Mouse (Mus musculus) Patski (cell line): ENCODE measurements at regions not wholly inside any gene's neighbourhood (a gene's known extent, or its start where the extent isn't known, plus 50 kb on each side); places are given as distances from the start of the nearest gene placed in this dataset.
A peak's percentile ranks its signal among the peaks of the same experiment; 100 is the strongest.

Source experiments
- ATAC-seq: fragments of 100-300 bp; one replicate; pipeline ENCODE4 v1.8.0; 2021
- CTCF ChIA-PET: fragments of 350-600 bp; sonication (Branson Sonifier 250); formaldehyde crosslinking; loops from one replicate; lab custom pipeline; 2022; ENCODE audit warnings: inconsistent platforms; lab: Charles Lee
- POLR2A ChIA-PET: fragments of 350-600 bp; sonication (Branson Sonifier 250); formaldehyde crosslinking; loops from one replicate; lab custom pipeline; 2022; ENCODE audit warnings: antibody characterized with exemption, inconsistent platforms; lab: Charles Lee
- DNase-seq: peaks from one replicate; pipeline ENCODE4 v3.0.0-alpha.2; 2011; ENCODE audit warnings: low read depth, low spot score
- H3K27me3 ChIP-seq: fragments of 371-371 bp; one replicate; pipeline ENCODE4 v1.5.1; 2021
- CTCF ChIP-seq: fragments of 100-300 bp; IDR thresholded peaks from one replicate; pipeline ENCODE4 v1.5.1; 2021
- in situ Hi-C: fragments of 300-500 bp; cut with MboI; formaldehyde crosslinking; loops from 3 replicates; pipeline ENCODE4 v1.11.1; 2018; ENCODE audit warnings: low pct_unique_long_range_greater_than_20kb, mixed read lengths

DNA sequence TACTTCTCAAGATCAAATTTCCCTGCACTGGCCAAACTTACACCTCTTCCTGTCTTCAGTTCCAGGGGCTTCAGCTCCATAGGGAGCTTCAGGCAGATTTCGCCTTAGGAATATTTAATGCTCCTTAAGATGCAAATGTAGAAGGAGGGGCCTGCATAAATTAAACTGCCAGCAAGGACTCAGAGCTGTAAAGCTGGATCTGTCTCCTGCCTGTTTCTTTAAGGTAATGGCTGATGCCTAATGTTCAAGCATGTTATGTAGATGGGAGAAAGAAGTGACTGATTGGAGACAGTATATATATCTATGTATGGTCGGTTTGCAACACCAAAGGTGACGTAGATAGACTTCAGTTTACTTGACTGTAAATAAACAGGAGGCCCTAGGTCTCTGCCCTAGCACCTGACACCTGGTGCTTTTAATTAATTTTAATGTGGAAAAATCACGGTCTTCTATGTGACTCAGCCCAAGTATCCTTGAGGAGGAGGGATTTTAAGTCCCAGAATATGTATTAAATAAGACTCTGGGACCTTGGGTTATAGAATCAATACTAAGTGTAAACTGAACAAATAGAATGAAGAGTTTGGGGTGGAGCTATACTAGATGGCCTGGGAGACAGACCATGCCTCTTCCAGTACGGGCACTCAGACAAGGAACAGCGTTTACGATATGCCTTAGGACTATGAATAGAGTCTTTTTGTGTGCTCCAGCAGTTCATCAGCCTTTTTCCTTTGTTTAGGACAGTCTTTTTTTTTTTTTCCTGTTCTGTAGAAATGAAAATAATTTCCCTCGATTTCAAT is 651.7 kb upstream of the Lmcd1 start:
- in situ Hi-C loops, result no loop called here
- H3K27me3 ChIP-seq, result no peaks in the 10 kb centered on the region
- CTCF ChIA-PET, result interaction anchor here (0.7 kb wide), 1 partner anchor 124 kb away, joined by 3 read pairs; no protein-coding TSS in a partner anchor

DNA sequence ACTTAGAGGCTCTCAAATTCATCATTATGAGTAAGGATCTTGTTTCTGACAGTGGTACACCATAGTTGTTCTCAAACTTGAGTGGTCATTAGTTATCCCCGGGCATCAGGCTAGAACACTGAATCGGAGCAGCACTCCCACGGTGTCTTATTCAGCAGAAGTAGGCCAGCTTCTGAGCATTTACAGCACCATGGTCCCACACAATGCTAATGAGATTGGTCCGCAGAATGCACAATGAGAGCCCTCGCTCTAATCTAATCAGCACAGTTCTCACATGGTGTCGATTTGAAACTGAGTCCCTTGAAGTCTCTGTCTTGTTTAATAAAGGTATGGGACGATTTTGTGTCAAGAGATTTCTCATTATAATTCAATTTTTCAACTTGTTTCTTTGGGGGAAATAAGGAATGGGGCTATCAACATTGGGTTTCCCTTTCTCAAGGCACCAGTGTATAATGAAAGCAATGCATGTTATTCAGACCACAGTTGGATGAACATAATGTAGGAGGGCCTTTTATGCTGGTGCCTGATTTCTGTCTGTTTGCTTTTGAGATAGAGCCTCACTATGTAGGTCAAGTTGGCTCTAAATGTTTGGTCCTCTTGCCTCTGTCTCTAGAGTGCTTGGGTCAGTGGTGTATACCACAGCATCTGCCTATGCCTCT is 650.9 kb upstream of the Lmcd1 start:
- DNase-seq (no peak), ATAC-seq (no peak)
- no peak for TF ChIP-seq CTCF
- ChIA-PET POLR2A (no interaction called here), CTCF (interaction anchor here (0.7 kb wide), 1 partner anchor 125 kb away, joined by 3 read pairs; no protein-coding TSS in a partner anchor)
- in situ Hi-C loops, result no loop called here
- no peaks in the 10 kb centered on the region for H3K27me3 ChIP-seq

More for the DNA sequence above, 651.7 kb upstream of the Lmcd1 start:
- TF ChIP-seq CTCF, result no peak
- POLR2A ChIA-PET, result no interaction called here
- ATAC-seq (no peak), DNase-seq (no peak)

GRCm38 (mm10) chr6:111623140-111623497 is 650.4 kb upstream of the Lmcd1 start:
- TF ChIP-seq CTCF, result no peak
- ChIA-PET POLR2A (no interaction called here), CTCF (no interaction called here)
- H3K27me3 ChIP-seq, result no peaks in the 10 kb centered on the region
- ATAC-seq, result no peak
- in situ Hi-C loops, result no loop called here
- no peak for DNase-seq

GRCm38 (mm10) chr6:111625501-111625900 is 648.1 kb upstream of the Lmcd1 start:
- no peak for ATAC-seq
- ChIA-PET CTCF (no interaction called here), POLR2A (no interaction called here)
- no peak for DNase-seq
- H3K27me3 ChIP-seq, result no peaks in the 10 kb centered on the region
- in situ Hi-C loops, result no loop called here
- no peak for TF ChIP-seq CTCF

- POLR2A ChIA-PET, result no interaction called here
- in situ Hi-C loops, result no loop called here
- TF ChIP-seq CTCF, result no peak
- ATAC-seq (no peak), DNase-seq (no peak)
- H3K27me3 ChIP-seq, result no peaks in the 10 kb centered on the region
- CTCF ChIA-PET, result no interaction called here
These were observed 620.8 kb upstream of the Lmcd1 start for GRCm38 (mm10) chr6:111652736-111653135.

GRCm38 (mm10) chr6:111659957-111660356 is 613.6 kb upstream of the Lmcd1 start:
- ChIA-PET POLR2A (no interaction called here), CTCF (no interaction called here)
- no peak for DNase-seq
- in situ Hi-C loops, result no loop called here
- TF ChIP-seq CTCF, result no peak
- no peak for ATAC-seq
- no peaks in the 10 kb centered on the region for H3K27me3 ChIP-seq

DNA sequence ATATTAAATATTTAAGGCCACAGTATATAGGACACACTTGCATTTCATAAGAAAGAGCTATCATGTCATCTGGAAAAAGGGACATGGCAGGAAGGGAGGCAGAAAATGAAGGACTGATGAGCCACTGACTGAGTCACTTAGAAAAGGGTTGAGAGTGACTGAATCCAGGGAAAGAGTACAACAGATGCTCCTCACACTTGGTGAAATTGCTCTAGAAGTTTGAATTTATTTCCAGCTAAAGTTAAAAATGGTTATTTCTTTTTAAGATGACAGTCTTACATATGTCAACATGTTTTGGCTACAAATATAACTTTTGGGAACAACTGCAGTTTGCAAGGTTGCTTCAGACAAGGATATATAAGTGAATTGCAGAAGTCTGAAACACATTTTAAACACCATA is 609.0 kb upstream of the Lmcd1 start:
- ATAC-seq (no peak), DNase-seq (no peak)
- CTCF ChIA-PET, result no interaction called here
- in situ Hi-C loops, result no loop called here
- TF ChIP-seq CTCF, result no peak
- POLR2A ChIA-PET, result no interaction called here
- H3K27me3 ChIP-seq, result no peaks in the 10 kb centered on the region

- in situ Hi-C loops, result no loop called here
- ATAC-seq, result no peak
- no peak for DNase-seq
- ChIA-PET CTCF (no interaction called here), POLR2A (no interaction called here)
- H3K27me3 ChIP-seq, result no peaks in the 10 kb centered on the region
- TF ChIP-seq CTCF, result peak; percentile 28
These were observed 588.6 kb upstream of the Lmcd1 start for GRCm38 (mm10) chr6:111684911-111685310.

- DNase-seq, result no peak
- in situ Hi-C loops, result no loop called here
- CTCF ChIA-PET, result no interaction called here
- no peak for ATAC-seq
- TF ChIP-seq CTCF, result no peak
- no peaks in the 10 kb centered on the region for H3K27me3 ChIP-seq
- POLR2A ChIA-PET, result interaction anchor here (0.7 kb wide), 1 partner anchor 8 kb away, joined by 3 read pairs; no protein-coding TSS in a partner anchor
These were observed 570.7 kb upstream of the Lmcd1 start for GRCm38 (mm10) chr6:111702864-111703263.

- TF ChIP-seq CTCF, result no peak
- POLR2A ChIA-PET, result no interaction called here
- CTCF ChIA-PET, result no interaction called here
- DNase-seq (no peak), ATAC-seq (no peak)
- H3K27me3 ChIP-seq, result no peaks in the 10 kb centered on the region
- in situ Hi-C loops, result no loop called here
These were observed 565.3 kb upstream of the Lmcd1 start for GRCm38 (mm10) chr6:111708277-111708676.

GRCm38 (mm10) chr6:111725969-111726368 is 547.6 kb upstream of the Lmcd1 start:
- H3K27me3 ChIP-seq, result no peaks in the 10 kb centered on the region
- in situ Hi-C loops, result no loop called here
- DNase-seq, result no peak
- ChIA-PET CTCF (no interaction called here), POLR2A (no interaction called here)
- ATAC-seq, result no peak
- no peak for TF ChIP-seq CTCF
